Mouse (Mus musculus) forebrain, embryonic 16.5 days (tissue): ENCODE data around the gene Ptk6. TPM values are rescaled to one million over a fixed set of nuclear protein-coding genes. Genes with fewer than 3 reads are reported as not detected.

Source experiments
- ATAC-seq: fragments of 200-750 bp; cut with Nextera tagmentation; 2 replicates; pipeline ENCODE4 v1.8.0; 2017; ENCODE audit warnings: mild to moderate bottlenecking, moderate library complexity
- H3K27ac ChIP-seq: fragments of 300-500 bp; sonication (generic); 2 replicates; pipeline ENCODE4 v1.5.1; 2014; ENCODE audit warnings: low read length, control low read depth
- H3K27me3 ChIP-seq: fragments of 300-500 bp; sonication (generic); replicated peaks from 2 replicates; pipeline ENCODE4 v1.6.1; 2014; ENCODE audit warnings: low read length; ENCODE audit not compliant: control insufficient read depth, insufficient read depth
- H3K36me3 ChIP-seq: fragments of 300-500 bp; sonication (generic); 2 replicates; pipeline ENCODE4 v1.6.1; 2014; ENCODE audit not compliant: control insufficient read depth, insufficient read depth
- H3K4me1 ChIP-seq: fragments of 300-500 bp; sonication (generic); replicated peaks from 2 replicates; pipeline ENCODE4 v1.6.1; 2014; ENCODE audit warnings: low read length; ENCODE audit not compliant: control insufficient read depth, insufficient read depth
- H3K4me2 ChIP-seq: fragments of 300-500 bp; sonication (generic); 2 replicates; pipeline ENCODE4 v1.6.1; 2014; ENCODE audit warnings: mild to moderate bottlenecking, low read length, control low read depth
- H3K4me3 ChIP-seq: fragments of 300-500 bp; sonication (generic); replicated peaks from 2 replicates; pipeline ENCODE4 v1.5.1; 2014; ENCODE audit warnings: mild to moderate bottlenecking, low read length, control low read depth
- H3K9ac ChIP-seq: fragments of 300-500 bp; sonication (generic); replicated peaks from 2 replicates; pipeline ENCODE4 v1.6.1; 2014; ENCODE audit warnings: low read depth, low read length, control low read depth
- H3K9me3 ChIP-seq: fragments of 300-500 bp; sonication (generic); 2 replicates; pipeline ENCODE4 v1.6.1; 2016; ENCODE audit warnings: low read length; ENCODE audit not compliant: control insufficient read depth
- WGBS: fragments of 180-500 bp; shearing (Covaris S2); extraction: QIAGEN DNeasy Blood & Tissue Kit; methylation state at CpG from one replicate; pipeline ENCODE4 v1.1.7; 2014; 5-methylcytosine and 5-hydroxymethylcytosine counted together
- polyA plus RNA-seq: library from polyadenylated mRNA; unstranded; fragments of >200 nt; fragmentation: Nextera tagmentation; extraction: Ambion mirVana; gene quantifications from 2 replicates; pipeline ENCODE4 v1.2.1, GENCODE M21; 2015

Ptk6 gene
- polyA plus RNA-seq, 1 experiment from 2014 or later: not detected

DNA sequence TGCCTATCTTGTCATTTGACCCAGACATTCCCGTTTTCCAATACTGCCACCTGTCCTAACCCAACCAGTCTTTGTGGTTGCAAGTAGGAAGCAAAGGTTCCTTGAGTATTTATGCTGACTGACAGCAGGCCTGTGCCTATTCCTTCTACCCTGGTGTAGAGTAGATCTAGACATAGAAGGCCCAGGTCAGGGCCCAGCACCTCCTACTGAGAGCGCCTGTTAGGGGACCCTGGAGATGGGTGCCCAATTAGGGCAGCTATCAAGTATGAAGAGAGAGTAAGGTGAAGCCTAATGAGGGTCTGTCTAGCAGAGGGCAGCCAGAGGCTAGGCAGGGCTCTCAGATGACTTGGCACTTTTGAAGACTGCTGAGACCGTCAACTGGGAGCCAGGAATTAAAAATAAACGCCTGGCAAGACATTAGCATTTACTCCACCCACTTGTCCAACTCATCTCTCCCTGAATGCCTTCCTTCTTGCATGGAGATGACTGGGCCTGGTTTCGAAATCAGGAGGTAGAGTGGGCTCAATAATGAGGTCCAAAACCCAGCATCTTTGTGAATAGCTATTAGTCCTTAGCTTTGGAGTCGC, 44.8 kb downstream of the Ptk6 start:
- H3K4me1 ChIP-seq: peaks cover 46% of the 10 kb centered on the region
- no peak overlapping the region for H3K9ac ChIP-seq
- H3K36me3 ChIP-seq: no peaks in the 10 kb centered on the region
- H3K27me3 ChIP-seq: no peaks in the 10 kb centered on the region
- WGBS: 75% methylated on average over 6 of the region's 6 CpGs
- H3K27ac ChIP-seq: no peak overlapping the region
- no peak overlapping the region for H3K4me3 ChIP-seq
- ATAC-seq: no peak
- H3K4me2 ChIP-seq: no peak overlapping the region; the same call in 1 of the 2 replicates
- no peaks in the 10 kb centered on the region for H3K9me3 ChIP-seq

- H3K27ac ChIP-seq: peak overlapping the region; percentile 79
- H3K9me3 ChIP-seq: no peaks in the 10 kb centered on the region
- H3K27me3 ChIP-seq: no peaks in the 10 kb centered on the region
- no peak for ATAC-seq
- 79% methylated on average over 4 of the region's 4 CpGs for WGBS
- peak overlapping the region; percentile 76 for H3K9ac ChIP-seq
- peaks cover 46% of the 10 kb centered on the region for H3K4me1 ChIP-seq
- H3K36me3 ChIP-seq: no peaks in the 10 kb centered on the region
- peak overlapping the region; percentile 47 for H3K4me3 ChIP-seq
- H3K4me2 ChIP-seq: peak overlapping the region; percentile 66
These were observed 45.4 kb downstream of the Ptk6 start for GRCm38 (mm10) chr2:181157180-181157579.

DNA sequence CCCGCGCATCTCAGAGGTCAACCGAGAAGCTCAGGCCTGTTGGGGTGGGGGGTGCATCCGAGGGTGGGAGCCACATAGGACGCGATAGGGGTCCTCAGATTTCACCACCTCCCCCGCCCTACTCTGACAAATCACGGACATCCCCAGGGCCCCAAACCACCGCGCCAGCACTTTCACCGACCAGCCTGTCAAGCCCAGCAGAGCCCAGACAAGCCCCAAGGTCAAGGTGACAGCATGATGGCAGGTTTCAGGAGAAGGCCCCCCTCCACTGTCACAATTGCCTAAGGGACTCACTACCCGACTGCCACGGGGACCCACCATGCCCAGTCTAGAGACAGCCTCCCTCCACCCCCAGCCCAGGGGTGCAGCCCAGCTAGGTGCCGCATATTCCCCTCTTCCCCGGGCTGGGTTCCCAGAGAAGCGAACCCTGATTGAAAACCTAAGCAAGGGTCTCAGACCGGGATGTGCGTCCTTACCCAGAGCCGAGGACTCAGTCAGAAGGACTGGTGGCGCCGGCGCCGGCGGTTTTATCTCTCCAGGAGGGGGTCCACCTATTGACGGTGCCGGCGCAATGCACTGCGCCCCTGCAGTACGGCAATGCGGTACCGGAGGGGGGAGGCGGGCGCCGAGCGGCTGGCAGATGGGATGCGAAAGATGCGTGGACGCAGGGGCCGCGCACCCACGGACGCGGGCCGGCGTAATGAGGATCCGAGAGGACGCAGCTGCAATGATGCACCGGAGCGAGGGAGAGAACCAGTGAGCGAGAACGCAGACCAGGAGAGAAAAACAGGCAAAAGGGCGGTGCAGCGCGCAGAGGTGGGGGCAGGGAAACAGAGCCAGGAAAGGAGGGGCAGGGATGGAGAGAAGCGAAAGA, 46.1 kb downstream of the Ptk6 start, which contains the start of gene Eef1a2:
Gene Eef1a2 (minus strand): TSS at position 767 of the 874 bp plus-strand sequence.
- 3% methylated on average over 54 of the region's 55 CpGs for WGBS
- H3K36me3 ChIP-seq: no peaks in the 10 kb centered on the region
- H3K4me2 ChIP-seq: peak within 1 kb of the TSS; percentile 66
- H3K4me3 ChIP-seq: peak within 1 kb of the TSS; percentile 47
- H3K4me1 ChIP-seq: peaks cover 46% of the 10 kb centered on the region
- no peaks in the 10 kb centered on the region for H3K9me3 ChIP-seq
- peak within 1 kb of the TSS; percentile 76 for H3K9ac ChIP-seq
- peak within 1 kb of the TSS; percentile 79 for H3K27ac ChIP-seq
- ATAC-seq: peak; percentile 69
- no peaks in the 10 kb centered on the region for H3K27me3 ChIP-seq

- 73% methylated on average over 4 of the region's 4 CpGs for WGBS
- Histone ChIP-seq H3K4me3 (peak overlapping the region; percentile 47), H3K27me3 (no peaks in the 10 kb centered on the region), H3K36me3 (no peaks in the 10 kb centered on the region), H3K9ac (peak overlapping the region; percentile 76), H3K4me1 (peaks cover 46% of the 10 kb centered on the region), H3K4me2 (peak overlapping the region; percentile 66), H3K9me3 (no peaks in the 10 kb centered on the region), H3K27ac (no peak overlapping the region)
- no peak for ATAC-seq
These were observed 46.8 kb downstream of the Ptk6 start for GRCm38 (mm10) chr2:181155801-181156200.

DNA sequence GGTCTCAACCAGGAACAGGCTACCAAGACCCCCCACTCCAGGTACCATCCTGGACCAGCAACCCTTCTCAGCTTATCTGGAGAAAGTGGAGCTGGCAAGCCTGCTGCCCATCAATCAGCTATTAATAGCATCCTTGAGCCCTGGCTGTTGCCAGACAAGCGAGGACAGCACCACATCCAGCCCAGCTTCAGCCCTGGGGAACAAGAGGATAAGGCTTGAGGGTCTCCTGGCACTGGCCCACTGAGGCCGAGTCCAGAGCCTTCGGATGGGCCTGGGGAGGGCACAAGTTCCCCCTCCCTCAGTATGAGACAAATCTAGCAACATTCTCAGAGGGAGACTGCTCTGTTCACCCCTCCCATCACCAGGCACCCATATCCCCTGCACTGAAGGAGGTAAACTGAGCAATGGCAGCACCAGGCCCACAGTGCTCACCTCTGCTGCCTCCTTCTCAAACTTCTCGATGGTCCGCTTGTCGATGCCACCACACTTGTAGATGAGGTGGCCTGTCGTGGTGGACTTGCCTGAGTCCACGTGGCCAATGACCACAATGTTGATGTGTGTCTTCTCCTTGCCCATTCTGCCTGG, 47.7 kb downstream of the Ptk6 start:
- Histone ChIP-seq H3K9me3 (no peaks in the 10 kb centered on the region), H3K4me1 (peaks cover 42% of the 10 kb centered on the region), H3K4me2 (peak overlapping the region; percentile 66), H3K27ac (no peak overlapping the region), H3K27me3 (no peaks in the 10 kb centered on the region; the same call in 1 of the 2 replicates), H3K9ac (peak overlapping the region; percentile 5; the same call in 1 of the 2 replicates), H3K4me3 (no peak overlapping the region), H3K36me3 (no peaks in the 10 kb centered on the region)
- ATAC-seq: no peak
- WGBS: 83% methylated on average over 8 of the region's 8 CpGs

DNA sequence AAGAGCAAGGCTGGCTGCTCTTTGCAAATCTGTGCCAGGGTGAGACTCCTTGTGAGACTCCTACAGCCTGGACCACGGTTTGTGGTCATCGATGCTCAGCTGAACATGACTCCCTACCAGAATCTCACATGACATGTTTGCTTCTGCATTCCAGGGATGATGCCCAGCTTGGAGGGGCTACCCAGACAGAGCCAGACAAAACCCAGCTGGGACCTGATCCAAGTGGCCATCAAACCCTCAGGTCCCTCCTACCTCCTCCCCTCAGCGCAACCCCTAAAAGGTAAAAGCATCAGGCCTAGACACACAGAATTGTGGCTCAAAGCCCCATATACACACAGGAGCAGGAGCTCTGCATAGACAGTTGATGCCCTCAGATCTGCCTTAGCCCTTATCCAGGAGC, 48.2 kb downstream of the Ptk6 start:
- Histone ChIP-seq H3K27me3 (no peaks in the 10 kb centered on the region; the same call in 1 of the 2 replicates), H3K9me3 (no peaks in the 10 kb centered on the region), H3K4me3 (no peak overlapping the region), H3K4me2 (no peak overlapping the region), H3K27ac (no peak overlapping the region), H3K4me1 (peaks cover 37% of the 10 kb centered on the region), H3K36me3 (no peaks in the 10 kb centered on the region), H3K9ac (0 out of 2 replicates have a peak overlapping the region, but pooled peaks have one; percentile 5)
- no peak for ATAC-seq
- WGBS: 92% methylated on average over 3 of the region's 3 CpGs

DNA sequence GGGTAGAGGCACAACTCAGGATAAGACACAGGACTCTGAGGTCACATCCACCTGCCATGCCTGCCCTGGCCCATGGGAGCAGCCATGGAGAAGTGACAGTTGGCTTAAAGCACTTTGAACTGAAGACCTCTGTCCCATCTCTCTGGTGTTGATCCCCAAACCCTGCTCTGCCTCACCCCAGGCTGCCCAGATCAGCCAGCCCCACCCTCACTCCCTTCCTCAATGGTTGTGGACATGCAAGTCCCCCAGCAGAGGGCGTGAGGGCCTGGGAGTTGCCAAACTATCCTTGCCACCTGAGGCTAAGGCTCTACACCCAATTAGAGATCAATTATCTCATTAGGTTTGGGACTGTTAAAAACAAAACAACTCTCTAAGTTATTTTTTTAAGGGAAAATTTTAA, 48.8 kb downstream of the Ptk6 start:
- Histone ChIP-seq H3K4me2 (no peak overlapping the region), H3K27ac (no peak overlapping the region), H3K27me3 (no peaks in the 10 kb centered on the region; the same call in 1 of the 2 replicates)

GRCm38 (mm10) chr2:181153131-181153530, 49.5 kb downstream of the Ptk6 start:
- Histone ChIP-seq H3K9ac (no peak overlapping the region), H3K9me3 (no peaks in the 10 kb centered on the region), H3K4me2 (no peak overlapping the region), H3K27me3 (no peaks in the 10 kb centered on the region; the same call in 1 of the 2 replicates), H3K36me3 (no peaks in the 10 kb centered on the region), H3K27ac (no peak overlapping the region), H3K4me1 (peaks cover 33% of the 10 kb centered on the region), H3K4me3 (no peak overlapping the region)
- 86% methylated on average over 1 of the region's 1 CpGs for WGBS
- no peak for ATAC-seq

More for the DNA sequence above, 48.8 kb downstream of the Ptk6 start:
- Histone ChIP-seq H3K4me1 (peaks cover 32% of the 10 kb centered on the region), H3K4me3 (no peak overlapping the region), H3K9ac (no peak overlapping the region), H3K36me3 (no peaks in the 10 kb centered on the region), H3K9me3 (no peaks in the 10 kb centered on the region)
- WGBS: 0% methylated on average over 1 of the region's 1 CpGs
- ATAC-seq: no peak

- 94% methylated on average over 17 of the region's 17 CpGs for WGBS
- no peaks in the 10 kb centered on the region for H3K36me3 ChIP-seq
These were observed 49.9 kb downstream of the Ptk6 start for GRCm38 (mm10) chr2:181152701-181153100.

More at GRCm38 (mm10) chr2:181152701-181153100, 49.9 kb downstream of the Ptk6 start:
- no peak overlapping the region for H3K9ac ChIP-seq
- no peak overlapping the region for H3K27ac ChIP-seq
- H3K4me3 ChIP-seq: no peak overlapping the region
- peaks cover 31% of the 10 kb centered on the region for H3K4me1 ChIP-seq
- H3K9me3 ChIP-seq: no peaks in the 10 kb centered on the region
- H3K27me3 ChIP-seq: no peaks in the 10 kb centered on the region; the same call in 1 of the 2 replicates
- no peak overlapping the region for H3K4me2 ChIP-seq
- no peak for ATAC-seq
